Mouse (Mus musculus): Measurements from ENCODE around the gene Sh3d21.

DNA sequence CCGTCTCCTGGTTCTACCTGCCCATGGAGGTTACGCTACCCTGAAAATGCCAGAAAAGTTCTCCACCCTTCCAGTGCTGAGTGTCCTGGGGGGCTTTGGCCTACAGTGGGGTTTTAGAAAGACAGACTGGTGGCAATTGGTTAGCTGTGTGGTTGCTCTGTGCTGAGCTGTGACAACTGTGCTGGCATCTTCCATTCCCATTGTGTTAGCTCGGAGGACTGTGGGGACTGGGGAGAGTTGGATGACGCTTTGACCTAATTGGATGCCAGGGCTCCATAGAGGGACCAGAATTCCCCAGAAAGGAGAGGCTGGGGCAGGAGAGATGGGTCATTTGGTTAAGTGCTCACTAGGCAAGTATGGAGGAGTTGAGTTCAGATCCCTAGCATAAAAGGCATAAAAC is 29.1 kb downstream of the Sh3d21 start:
- TF ChIP-seq CTCF (IDR thresholded peaks at IDR 0.05; ENCODE audit: control insufficient read depth, insufficient read depth, insufficient read length) (no peak), USF1 (IDR thresholded peaks at IDR 0.05; ENCODE audit: low read depth) (no peak), MYOD1 (IDR thresholded peaks at IDR 0.05; ENCODE audit: control insufficient read depth, insufficient read length, low read depth) (no peak), FOSL1 (IDR thresholded peaks at IDR 0.05; ENCODE audit: insufficient read depth, low read length, poor library complexity, severe bottlenecking) (no peak), MYOG (IDR thresholded peaks at IDR 0.05; ENCODE audit: control insufficient read depth, extremely low read depth, insufficient read length) (no peak)
